Mouse (Mus musculus): ENCODE results near the gene Ptges2.

Ptges2 gene

GRCm38 (mm10) chr2:32441550-32441949 is 45.9 kb downstream of the Ptges2 start:
- DNase-seq: no peak

DNA sequence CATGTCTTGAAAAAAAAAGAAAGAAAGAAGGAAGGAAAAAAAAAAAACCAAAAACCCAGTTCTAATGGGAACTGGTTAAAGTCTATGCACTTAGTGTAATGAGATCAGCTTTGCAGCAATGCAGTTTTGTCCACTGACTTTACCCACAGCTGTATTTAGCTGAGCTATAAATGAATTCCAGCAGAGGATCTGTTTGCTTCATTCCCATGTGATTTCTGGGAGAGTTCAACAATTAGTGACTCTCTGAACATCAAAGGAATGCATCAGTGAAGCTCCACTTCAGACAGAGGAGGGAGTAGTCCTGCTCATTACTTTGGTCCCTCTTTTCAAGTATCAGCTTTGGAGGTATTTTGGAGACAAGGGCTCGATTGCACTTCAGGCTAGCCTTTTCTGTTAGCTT is 49.8 kb downstream of the Ptges2 start:
- DNase-seq: no peak

DNA sequence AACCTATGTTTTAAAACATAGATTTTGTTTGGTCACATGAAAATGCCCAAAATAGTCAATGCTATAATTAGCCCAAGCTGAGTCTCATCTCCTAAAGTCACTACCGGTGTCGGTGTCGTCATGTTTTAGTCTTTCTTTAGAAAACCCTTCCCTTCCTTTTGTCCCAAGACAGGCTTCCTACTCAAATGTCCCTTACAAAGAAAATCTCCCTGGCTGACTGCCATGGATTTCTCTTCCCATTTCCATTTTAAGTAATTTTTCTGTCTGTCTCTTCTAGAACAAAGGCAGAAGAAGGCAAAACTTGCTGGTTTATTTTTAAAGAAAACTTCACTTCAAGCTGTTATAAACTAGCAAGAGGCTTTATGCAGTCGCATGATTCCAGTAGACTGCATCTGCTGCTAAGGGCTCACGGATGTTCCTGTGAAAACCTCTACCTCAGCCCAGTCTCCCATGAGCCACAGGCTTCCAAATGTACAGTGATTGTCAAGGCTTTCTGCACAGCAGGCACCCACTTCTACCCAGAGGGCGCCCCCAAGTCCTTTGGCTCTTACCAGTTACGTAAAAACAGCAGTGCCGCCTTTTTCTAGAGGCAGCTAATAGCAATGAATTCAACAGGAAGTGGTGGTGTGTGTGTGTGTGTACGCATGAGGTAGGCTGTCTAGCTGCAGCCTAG is 51.7 kb downstream of the Ptges2 start:
- peak; percentile 56 for DNase-seq

GRCm38 (mm10) chr2:32448480-32448879 is 52.8 kb downstream of the Ptges2 start:
- DNase-seq: no peak

DNA sequence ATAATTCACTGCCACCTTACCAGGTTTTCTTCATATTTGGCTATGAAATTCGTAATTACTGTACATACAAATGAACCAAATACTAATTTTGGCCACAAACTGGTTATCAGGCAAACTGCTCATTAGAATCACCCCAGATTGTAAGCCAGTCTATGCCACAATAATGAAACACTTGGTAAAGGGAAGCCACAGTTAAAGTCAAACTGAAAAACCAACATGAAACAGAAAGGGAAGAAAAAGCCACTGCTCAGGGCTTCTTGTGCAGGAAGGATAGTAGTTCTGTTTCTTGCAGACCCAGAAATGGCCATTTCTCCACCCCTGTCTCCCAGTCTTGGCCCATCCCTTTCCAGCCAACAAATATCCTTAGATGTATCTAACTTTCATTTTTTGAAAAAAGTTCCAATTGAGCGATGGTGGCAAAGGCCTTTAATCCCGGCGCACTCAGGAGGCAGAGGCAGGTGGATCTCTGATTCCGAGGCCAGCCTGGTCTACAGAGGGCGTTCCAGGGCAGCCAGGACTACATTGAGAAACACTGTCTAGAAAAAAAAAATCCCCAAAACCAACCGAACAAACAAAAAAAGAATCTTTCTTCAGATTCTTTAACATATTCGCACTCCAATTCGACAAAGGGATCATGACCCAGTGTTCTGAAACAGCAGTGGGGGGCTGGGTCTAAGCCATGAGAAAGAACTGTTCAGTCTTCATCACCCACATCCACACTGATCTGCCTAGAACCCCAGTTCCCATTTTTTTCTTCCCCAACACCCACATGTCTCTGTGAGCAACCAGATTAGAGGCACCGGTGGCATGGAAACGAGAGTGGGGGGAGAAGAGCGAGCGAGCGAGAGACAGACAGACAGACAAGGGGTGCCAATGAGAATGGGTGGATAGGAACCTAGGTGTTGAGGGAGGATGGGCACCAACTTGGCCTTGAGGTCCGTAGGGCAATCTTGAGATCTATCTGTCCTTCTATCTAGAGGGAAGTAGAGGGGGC is 54.4 kb downstream of the Ptges2 start, which contains the start of gene Naif1:
Gene Naif1, plus strand, starts transcription at position 697 of the 994 bp plus-strand sequence.
- no peak for DNase-seq

DNA sequence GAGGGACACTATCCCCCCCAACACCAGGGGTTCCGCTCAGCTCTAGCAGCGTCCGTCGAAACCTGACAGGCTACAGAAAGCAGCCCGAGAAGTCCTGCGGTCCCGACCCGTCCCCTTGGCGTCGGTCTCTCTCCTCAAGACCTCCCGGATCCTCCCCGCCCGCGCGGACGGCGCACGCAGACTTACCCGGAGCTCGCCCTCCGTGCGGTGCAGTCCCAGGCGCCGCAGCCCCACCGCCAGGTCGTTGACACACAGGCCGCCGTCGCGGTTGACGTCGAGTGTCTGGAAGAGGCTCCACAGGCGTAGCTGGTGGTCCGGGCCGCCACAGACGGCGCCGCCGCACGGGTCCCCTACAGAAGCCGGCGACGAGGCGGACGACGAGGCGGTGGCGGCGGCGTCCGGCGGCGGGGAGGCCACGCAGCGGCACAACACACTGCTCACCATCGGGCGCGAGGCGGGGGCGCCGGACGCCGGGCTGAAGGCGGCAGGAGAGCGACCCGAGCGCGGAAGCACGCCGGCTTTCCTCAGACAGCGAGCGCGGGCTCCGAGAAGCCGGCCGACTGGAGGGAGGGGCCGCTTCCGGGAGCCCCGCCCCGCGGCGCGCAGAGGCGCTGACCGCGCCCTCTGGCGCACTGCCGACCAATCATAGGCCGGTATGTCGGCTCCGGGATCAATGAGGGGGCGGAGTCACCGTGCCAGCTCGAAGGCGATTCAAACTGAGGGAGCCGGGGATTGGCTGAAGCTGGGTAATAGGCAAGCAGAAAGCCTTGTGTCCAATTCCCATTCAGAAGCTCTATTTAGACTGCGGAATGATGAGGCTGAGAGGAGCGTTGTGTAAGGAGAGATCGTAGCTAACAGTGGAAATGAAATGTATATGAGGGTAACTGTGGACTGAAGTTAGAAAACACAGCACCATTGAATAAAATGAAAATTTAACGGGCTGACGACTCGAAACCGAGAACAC is 55.5 kb downstream of the Ptges2 start, which contains the start of gene Slc25a25:
Gene Slc25a25, minus strand, starts transcription at position 565 of the 964 bp plus-strand sequence.
- peak; percentile 98 for DNase-seq

- DNase-seq: peak; percentile 100
Observed at GRCm38 (mm10) chr2:32451870-32452372, 56.2 kb downstream of the Ptges2 start.

DNA sequence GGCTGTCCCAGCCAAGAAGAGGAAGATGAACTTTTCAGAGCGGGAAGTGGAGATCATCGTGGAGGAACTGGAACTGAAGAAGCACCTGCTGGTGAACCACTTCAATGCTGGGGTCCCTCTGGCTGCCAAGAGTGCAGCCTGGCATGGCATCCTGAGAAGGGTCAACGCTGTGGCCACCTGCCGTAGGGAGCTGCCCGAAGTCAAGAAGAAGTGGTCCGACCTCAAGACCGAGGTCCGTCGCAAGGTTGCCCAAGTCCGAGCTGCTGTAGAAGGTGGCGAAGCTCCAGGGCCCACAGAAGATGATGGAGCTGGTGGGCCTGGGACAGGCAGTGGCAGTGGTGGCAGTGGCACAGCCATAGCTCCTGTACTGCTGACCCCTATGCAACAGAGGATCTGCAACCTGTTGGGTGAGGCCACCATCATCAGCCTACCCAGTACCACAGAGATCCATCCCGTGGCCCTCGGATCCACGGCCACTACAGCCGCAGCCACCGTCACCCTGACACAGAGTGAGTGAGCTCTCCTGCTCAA is 56.8 kb downstream of the Ptges2 start:
- no peak for DNase-seq

DNA sequence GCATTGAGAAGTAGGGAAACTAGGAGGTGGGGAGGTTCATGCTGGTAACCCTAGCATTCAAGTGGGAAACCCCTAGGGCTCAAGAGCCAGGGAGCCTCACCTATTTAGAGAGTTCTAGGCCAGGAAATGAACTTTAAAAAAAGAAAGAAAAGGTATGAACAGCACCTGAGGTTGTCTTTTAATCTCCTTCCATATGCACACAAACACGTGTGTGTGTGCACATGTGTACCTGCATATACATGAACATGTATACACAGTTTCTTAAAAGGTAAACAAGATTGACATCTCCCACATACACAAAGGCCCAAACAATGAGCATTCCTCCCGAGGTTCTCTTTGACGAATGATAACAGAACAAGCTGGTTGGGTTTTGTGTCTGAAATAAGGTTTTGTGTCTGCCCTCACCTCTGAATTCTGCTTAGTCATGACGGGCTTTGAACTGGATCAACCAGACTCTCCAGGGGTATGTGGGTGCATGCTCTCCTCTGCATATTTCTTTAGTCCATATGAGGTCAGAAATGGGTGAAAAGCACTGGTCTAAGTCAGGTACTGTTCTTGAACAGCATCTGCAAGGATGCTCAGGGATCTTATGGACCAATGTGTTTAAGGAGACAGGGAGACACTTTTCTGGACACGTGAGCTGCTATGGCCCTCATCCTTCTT is 58.1 kb downstream of the Ptges2 start:
- no peak for DNase-seq

DNA sequence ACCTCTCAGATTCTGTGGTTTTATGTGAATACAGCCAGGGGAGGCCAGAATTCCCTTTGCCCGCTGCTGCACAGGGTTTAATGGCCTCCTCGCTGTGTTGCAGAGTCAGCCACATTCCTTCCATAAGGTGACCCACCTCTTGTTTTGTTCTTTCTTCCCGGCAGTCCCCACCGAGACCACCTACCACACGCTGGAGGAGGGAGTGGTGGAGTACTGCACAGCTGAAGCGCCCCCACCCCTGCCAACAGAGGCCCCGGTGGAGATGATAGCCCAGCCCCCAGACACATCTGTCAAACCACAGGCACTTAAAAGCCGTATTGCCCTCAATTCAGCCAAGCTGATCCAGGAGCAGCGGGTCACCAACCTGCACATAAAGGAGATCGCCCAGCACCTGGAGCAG is 58.9 kb downstream of the Ptges2 start:
- DNase-seq: no peak

DNA sequence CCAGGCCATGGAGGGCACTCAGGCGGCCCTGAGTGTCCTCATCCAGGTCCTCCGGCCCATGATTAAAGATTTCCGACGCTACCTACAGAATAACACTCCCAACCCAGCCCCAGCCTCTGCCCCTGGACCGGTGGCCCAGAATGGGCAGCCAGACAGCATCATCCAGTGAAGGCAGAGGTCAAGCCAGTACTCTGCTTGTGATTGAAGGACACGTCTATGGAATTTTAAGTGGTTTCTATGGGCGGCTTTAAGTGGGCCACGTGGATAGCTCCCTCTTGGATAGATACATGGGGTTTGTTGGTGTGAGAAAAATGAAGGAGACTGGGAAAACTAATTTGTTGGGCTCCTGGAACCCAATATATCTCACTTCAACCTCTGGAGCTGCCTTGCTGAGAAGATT is 59.4 kb downstream of the Ptges2 start:
- no peak for DNase-seq
